Mouse (Mus musculus) liver, postnatal 0 days (tissue): ENCODE measurements at regions not wholly inside any gene's neighbourhood (a gene's known extent, or its start where the extent isn't known, plus 50 kb on each side); places are given as distances from the start of the nearest gene placed in this dataset.

Source experiments
- CTCF ChIP-seq: sonication (generic); IDR thresholded peaks from 2 replicates; pipeline ENCODE4 v1.5.1; 2016; ENCODE audit warnings: antibody characterized with exemption, low read depth
- EP300 ChIP-seq: IDR thresholded peaks from 2 replicates; pipeline ENCODE4 v1.6.1; 2016; ENCODE audit warnings: antibody characterized with exemption, low read depth, mild to moderate bottlenecking

GRCm38 (mm10) chr1:184334818-184335217, 300.7 kb upstream of the 1700056E22Rik start:
- TF ChIP-seq CTCF, result no peak
- TF ChIP-seq EP300, result no peak
